Mouse (Mus musculus) adrenal gland, adult 2 months (tissue): ENCODE measurements around the gene Epo. TPM values are rescaled to one million over a fixed set of nuclear protein-coding genes. Genes with fewer than 3 reads are reported as not detected.

ENCODE experiments used
- DNase-seq: peaks from one replicate; pipeline ENCODE4 v3.0.0; 2021
- long read RNA-seq: library from polyadenylated mRNA; stranded (forward); transcript quantifications from one replicate; pipeline ENCODE4 v2.0.0, GENCODE M21; 2021
- polyA plus RNA-seq: library from polyadenylated mRNA; depleted of rRNA; stranded (reverse); fragments of >200 nt; gene quantifications from 2 replicates; pipeline ENCODE4 v1.2.3, GENCODE M21; 2012; rRNA removed
- total RNA-seq, 2 experiments: library from RNA; stranded (reverse); gene quantifications; 2 replicates each; pipeline ENCODE4 v1.2.3; 2021

The Epo gene
- not detected for total RNA-seq
- not detected in 2 replicates for polyA plus RNA-seq
- long read RNA-seq, partial matches to known transcripts: 0 of 11 reads
- long read RNA-seq, other reads (novel, unspliced or antisense): 11 of 11 reads

- DNase-seq: peak; percentile 99
Observed at GRCm38 (mm10) chr5:137533117-137533827, at the start of gene Epo, which contains the start of gene Gnb2. Epo (minus strand) TSS chr5:137533242. Gnb2 (minus strand) TSS chr5:137533510.

GRCm38 (mm10) chr5:137582702-137583101, 49.7 kb upstream of the Epo start:
- no peak for DNase-seq

GRCm38 (mm10) chr5:137580246-137580645, 47.2 kb upstream of the Epo start:
- peak; percentile 45 for DNase-seq

GRCm38 (mm10) chr5:137574470-137574901, 41.4 kb upstream of the Epo start:
- peak; percentile 67 for DNase-seq

GRCm38 (mm10) chr5:137570691-137571586, 37.9 kb upstream of the Epo start:
- DNase-seq: no peak

- no peak for DNase-seq
Observed at GRCm38 (mm10) chr5:137570181-137570580, 37.1 kb upstream of the Epo start.

GRCm38 (mm10) chr5:137569665-137570064, 36.6 kb upstream of the Epo start, which contains the start of gene Tfr2:
Tfr2 (plus strand) TSS chr5:137569840.
- peak; percentile 77 for DNase-seq

- DNase-seq: no peak
Observed at GRCm38 (mm10) chr5:137569031-137569430, 36.0 kb upstream of the Epo start.

- DNase-seq: peak; percentile 50
Observed at GRCm38 (mm10) chr5:137568223-137568798, 35.3 kb upstream of the Epo start.

GRCm38 (mm10) chr5:137566416-137566815, 33.4 kb upstream of the Epo start:
- DNase-seq: no peak

- no peak for DNase-seq
Observed at GRCm38 (mm10) chr5:137565744-137566143, 32.7 kb upstream of the Epo start.

GRCm38 (mm10) chr5:137562965-137563364, 29.9 kb upstream of the Epo start:
- no peak for DNase-seq

GRCm38 (mm10) chr5:137561556-137561955, 28.5 kb upstream of the Epo start:
- DNase-seq: no peak

GRCm38 (mm10) chr5:137553898-137554297, 20.9 kb upstream of the Epo start:
- no peak for DNase-seq

GRCm38 (mm10) chr5:137553411-137553837, 20.4 kb upstream of the Epo start, which contains the start of gene Actl6b:
Actl6b (plus strand) TSS chr5:137553517.
- peak; percentile 82 for DNase-seq

GRCm38 (mm10) chr5:137553000-137553399, 20.0 kb upstream of the Epo start:
- no peak for DNase-seq

GRCm38 (mm10) chr5:137551119-137551518, 18.1 kb upstream of the Epo start:
- no peak for DNase-seq

GRCm38 (mm10) chr5:137549840-137550239, 16.8 kb upstream of the Epo start:
- DNase-seq: no peak

GRCm38 (mm10) chr5:137545596-137545995, 12.6 kb upstream of the Epo start:
- DNase-seq: no peak

GRCm38 (mm10) chr5:137544926-137545325, 11.9 kb upstream of the Epo start:
- peak; percentile 71 for DNase-seq

GRCm38 (mm10) chr5:137541768-137542540, 8.9 kb upstream of the Epo start:
- DNase-seq: peak; percentile 81
